Mouse (Mus musculus): ENCODE measurements around the gene Nyx. TPM values are rescaled to one million over a fixed set of nuclear protein-coding genes. Genes with fewer than 3 reads are reported as not detected.
A peak's percentile ranks its signal among the peaks of the same experiment; 100 is the strongest.

The Nyx gene
- polyA plus RNA-seq, 1 experiment from 2014 or later: 0.05 TPM

DNA sequence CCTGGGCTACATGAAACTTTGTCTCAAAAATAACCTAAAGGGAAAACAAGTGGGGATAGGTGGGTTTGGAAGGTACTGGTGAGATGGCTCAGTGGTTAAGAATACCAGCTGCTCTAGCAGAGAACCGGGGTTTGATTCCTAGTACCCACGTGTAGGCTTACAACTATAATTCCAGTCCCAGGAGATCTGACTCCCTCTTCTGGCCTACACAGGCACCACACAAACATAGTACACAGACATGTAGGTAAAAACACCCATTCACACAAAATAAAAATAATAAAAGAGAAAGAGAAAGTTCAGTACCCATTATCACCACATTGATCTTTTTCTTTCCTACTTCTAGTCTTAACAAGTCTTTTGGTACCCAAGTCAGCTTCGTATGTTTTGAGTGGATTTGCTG is 6.0 kb downstream of the Nyx start:
- H3K4me1 ChIP-seq: 0 out of 2 replicates have a peak, but pooled peaks cover 5% of the 10 kb centered on the region
- H3K27me3 ChIP-seq: 0 out of 2 replicates have a peak, but pooled peaks cover 4% of the 10 kb centered on the region
- 70% methylated on average over 3 of the region's 3 CpGs for WGBS
- H3K4me2 ChIP-seq: no peak overlapping the region
- H3K27ac ChIP-seq: no peak overlapping the region
- no peak overlapping the region for H3K9ac ChIP-seq
- H3K36me3 ChIP-seq: no peaks in the 10 kb centered on the region
- H3K9me3 ChIP-seq: no peaks in the 10 kb centered on the region
- no peak overlapping the region for H3K4me3 ChIP-seq
- no peak for ATAC-seq (ENCODE audit: borderline replicate concordance, extremely low read depth, low FRiP score, low TSS enrichment)

DNA sequence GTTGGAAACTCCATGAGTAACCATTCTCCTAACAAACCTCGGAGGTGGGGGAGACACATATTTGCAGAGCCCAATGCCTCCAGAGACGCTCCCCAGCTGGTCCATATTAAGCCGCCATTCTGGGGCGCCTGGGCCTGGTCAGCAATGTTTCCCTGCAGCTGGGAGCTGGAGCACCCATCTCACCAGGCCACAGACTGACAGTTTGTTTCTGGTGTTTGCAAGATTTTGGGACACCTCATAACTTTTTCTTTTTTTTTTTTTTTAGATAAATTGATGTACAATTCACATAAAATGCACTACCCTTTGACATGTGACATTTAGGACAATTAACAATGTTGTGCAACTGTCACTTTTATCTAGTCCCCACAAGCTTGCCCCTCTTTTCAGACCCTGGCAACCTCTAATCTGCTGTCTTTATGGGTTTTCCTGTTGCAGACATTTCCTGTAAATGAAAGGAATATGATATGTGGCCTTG is 6.9 kb downstream of the Nyx start:
- Histone ChIP-seq H3K27me3 (0 out of 2 replicates have a peak, but pooled peaks cover 2% of the 10 kb centered on the region), H3K36me3 (no peaks in the 10 kb centered on the region), H3K4me1 (0 out of 2 replicates have a peak, but pooled peaks cover 5% of the 10 kb centered on the region), H3K27ac (no peak overlapping the region), H3K4me3 (no peak overlapping the region), H3K4me2 (no peak overlapping the region), H3K9me3 (no peaks in the 10 kb centered on the region), H3K9ac (no peak overlapping the region)
- 32% methylated on average over 4 of the region's 4 CpGs for WGBS
- peak; percentile 31; the same call in 1 of the 2 replicates for ATAC-seq (ENCODE audit: borderline replicate concordance, extremely low read depth, low FRiP score, low TSS enrichment)

DNA sequence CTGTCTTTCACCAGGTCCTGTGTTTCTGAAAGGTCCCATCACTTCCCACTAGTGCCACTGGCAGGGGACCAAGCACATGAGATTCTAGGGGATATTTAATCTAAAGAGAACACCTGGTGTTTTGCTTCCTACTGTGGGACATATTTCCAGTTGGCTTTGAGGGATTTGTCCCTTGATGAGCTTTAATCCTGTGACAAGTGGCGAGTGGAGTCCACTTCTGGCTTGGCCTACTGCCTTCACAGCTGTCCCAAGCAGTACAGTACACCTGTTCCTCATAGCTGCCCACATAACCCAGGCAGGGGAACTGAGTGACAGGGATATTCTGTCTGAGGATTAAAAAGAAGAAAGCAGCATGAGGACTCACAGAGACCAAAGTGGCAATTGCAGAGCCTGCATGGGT is 9.5 kb downstream of the Nyx start:
- no peak overlapping the region for H3K4me2 ChIP-seq
- 44% methylated on average over 1 of the region's 1 CpGs for WGBS
- no peak overlapping the region for H3K27ac ChIP-seq
- no peak for ATAC-seq (ENCODE audit: borderline replicate concordance, extremely low read depth, low FRiP score, low TSS enrichment)
- H3K4me3 ChIP-seq: no peak overlapping the region
- H3K9ac ChIP-seq: no peak overlapping the region
- H3K27me3 ChIP-seq: peaks cover 4% of the 10 kb centered on the region; the same call in 1 of the 2 replicates
- no peaks in the 10 kb centered on the region for H3K36me3 ChIP-seq
- H3K9me3 ChIP-seq: no peaks in the 10 kb centered on the region
- H3K4me1 ChIP-seq: no peaks in the 10 kb centered on the region

DNA sequence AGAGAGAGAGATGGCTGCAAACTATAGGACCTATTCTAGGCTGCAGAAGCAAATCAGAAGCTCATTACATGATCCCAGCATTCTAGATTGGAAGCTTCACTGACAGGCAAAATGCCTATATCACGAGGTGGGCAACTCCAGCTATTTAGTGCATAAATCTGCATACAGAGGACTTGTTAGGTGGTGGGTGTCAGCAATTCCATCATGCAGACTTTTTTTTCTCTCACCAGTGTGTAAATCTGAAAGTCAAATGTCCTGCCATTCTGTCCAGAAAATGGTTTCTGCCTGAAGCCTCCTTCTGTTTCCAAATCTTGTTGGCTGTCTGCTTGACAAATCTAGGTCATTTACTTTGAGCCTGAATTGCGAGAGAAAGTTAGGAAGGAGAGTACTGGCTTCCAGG is 11.7 kb downstream of the Nyx start:
- 58% methylated on average over 2 of the region's 2 CpGs for WGBS
- no peak overlapping the region for H3K4me3 ChIP-seq
- H3K27ac ChIP-seq: no peak overlapping the region
- peaks cover 4% of the 10 kb centered on the region; the same call in 1 of the 2 replicates for H3K27me3 ChIP-seq
- H3K4me1 ChIP-seq: no peaks in the 10 kb centered on the region
- H3K9ac ChIP-seq: no peak overlapping the region
- H3K36me3 ChIP-seq: no peaks in the 10 kb centered on the region
- H3K4me2 ChIP-seq: no peak overlapping the region
- no peaks in the 10 kb centered on the region for H3K9me3 ChIP-seq
- no peak for ATAC-seq (ENCODE audit: borderline replicate concordance, extremely low read depth, low FRiP score, low TSS enrichment)

DNA sequence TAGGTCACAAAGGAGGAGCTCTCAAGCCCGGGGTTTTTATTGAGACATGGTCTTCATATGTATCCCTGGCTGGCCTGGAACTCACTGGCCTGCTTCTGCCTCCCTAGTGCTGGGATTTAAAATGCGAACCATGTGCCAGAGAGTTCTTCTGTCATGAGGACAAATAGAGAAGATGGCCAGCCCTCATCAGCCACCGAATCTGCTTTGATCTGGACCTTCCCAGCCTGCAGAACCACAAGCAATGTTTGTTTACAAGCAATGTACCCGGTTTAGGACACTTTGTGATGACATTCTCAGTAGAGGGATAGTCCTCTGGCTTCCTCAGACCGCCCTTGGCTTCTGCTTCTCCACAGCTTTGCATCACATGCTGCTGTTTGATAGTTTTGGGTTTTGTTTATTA is 12.4 kb downstream of the Nyx start:
- ATAC-seq (ENCODE audit: borderline replicate concordance, extremely low read depth, low FRiP score, low TSS enrichment): no peak
- 43% methylated on average over 5 of the region's 5 CpGs for WGBS
- H3K9ac ChIP-seq: no peak overlapping the region
- H3K4me3 ChIP-seq: no peak overlapping the region
- H3K27ac ChIP-seq: no peak overlapping the region
- H3K9me3 ChIP-seq: no peaks in the 10 kb centered on the region
- H3K27me3 ChIP-seq: peaks cover 7% of the 10 kb centered on the region; the same call in 1 of the 2 replicates
- no peaks in the 10 kb centered on the region for H3K36me3 ChIP-seq
- H3K4me2 ChIP-seq: no peak overlapping the region
- no peaks in the 10 kb centered on the region for H3K4me1 ChIP-seq

DNA sequence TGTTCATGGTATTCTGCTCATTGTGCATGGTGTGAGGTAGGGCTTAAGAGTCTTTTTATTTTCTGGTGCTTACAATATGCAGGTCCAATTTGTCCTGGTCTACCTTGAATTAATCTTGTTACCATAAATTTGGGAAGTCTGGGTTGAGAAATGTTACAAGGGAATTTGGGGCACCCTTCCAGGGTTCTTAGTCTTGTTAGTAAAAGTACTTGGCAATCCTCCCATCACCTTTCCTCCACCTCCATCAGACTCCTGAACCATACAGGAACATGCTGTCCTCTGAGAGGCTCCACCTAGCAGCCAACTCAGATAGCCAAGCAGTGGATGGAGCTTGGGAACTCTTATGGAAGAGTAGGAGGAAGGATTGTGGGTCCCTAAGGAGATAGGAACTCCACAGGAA is 13.7 kb downstream of the Nyx start:
- Histone ChIP-seq H3K27ac (no peak overlapping the region), H3K36me3 (no peaks in the 10 kb centered on the region), H3K4me1 (no peaks in the 10 kb centered on the region), H3K9me3 (no peaks in the 10 kb centered on the region), H3K4me2 (no peak overlapping the region), H3K27me3 (peaks cover 7% of the 10 kb centered on the region; the same call in 1 of the 2 replicates), H3K9ac (no peak overlapping the region), H3K4me3 (no peak overlapping the region)
- ATAC-seq (ENCODE audit: borderline replicate concordance, extremely low read depth, low FRiP score, low TSS enrichment): no peak

DNA sequence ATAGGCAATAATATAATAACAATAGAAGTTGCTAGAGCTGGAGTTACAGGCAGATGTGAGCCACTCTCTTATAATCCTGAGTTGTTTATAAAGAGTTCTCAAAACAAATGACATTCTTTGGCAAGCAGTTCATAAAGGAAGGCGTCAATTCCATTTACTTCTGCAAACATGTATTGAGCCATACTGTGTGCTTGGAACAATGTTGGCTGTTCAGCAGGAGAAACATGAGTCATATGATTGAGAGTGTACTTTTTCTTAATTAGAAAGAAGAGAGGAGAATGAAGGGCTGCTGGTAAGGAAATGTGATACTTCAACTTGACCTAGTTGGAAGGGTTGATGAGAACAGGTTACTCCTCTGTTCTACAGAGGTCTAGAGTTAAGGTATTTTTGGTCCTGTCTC is 16.7 kb downstream of the Nyx start:
- Histone ChIP-seq H3K9ac (no peak overlapping the region), H3K27ac (no peak overlapping the region), H3K36me3 (no peaks in the 10 kb centered on the region), H3K4me3 (no peak overlapping the region), H3K27me3 (peaks cover 11% of the 10 kb centered on the region; the same call in 1 of the 2 replicates), H3K9me3 (no peaks in the 10 kb centered on the region), H3K4me2 (no peak overlapping the region), H3K4me1 (no peaks in the 10 kb centered on the region)
- no peak for ATAC-seq (ENCODE audit: borderline replicate concordance, extremely low read depth, low FRiP score, low TSS enrichment)
- 39% methylated on average over 1 of the region's 1 CpGs for WGBS

DNA sequence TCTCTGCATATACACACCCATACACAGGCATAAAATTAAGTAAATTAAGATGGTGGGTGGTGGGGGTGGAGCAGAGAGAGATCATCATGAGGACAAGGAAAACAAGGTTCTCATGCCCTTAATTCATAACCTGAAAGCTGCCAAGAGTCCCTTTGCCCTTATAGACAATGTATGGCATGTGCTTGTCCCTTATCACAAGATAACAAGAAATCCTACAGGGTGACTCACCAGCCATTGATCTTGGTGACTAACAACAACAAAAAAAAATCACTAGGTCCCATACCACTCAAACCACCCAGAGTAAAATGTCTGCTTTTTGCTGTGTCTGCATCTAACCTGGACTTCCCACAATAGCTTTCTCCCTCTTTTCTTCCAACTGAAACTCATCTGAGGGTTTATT is 18.5 kb downstream of the Nyx start:
- Histone ChIP-seq H3K27ac (no peak overlapping the region), H3K27me3 (peaks cover 8% of the 10 kb centered on the region; the same call in 1 of the 2 replicates), H3K36me3 (no peaks in the 10 kb centered on the region), H3K9me3 (no peaks in the 10 kb centered on the region), H3K4me1 (no peaks in the 10 kb centered on the region), H3K4me3 (no peak overlapping the region), H3K4me2 (no peak overlapping the region), H3K9ac (no peak overlapping the region)
- no peak for ATAC-seq (ENCODE audit: borderline replicate concordance, extremely low read depth, low FRiP score, low TSS enrichment)

DNA sequence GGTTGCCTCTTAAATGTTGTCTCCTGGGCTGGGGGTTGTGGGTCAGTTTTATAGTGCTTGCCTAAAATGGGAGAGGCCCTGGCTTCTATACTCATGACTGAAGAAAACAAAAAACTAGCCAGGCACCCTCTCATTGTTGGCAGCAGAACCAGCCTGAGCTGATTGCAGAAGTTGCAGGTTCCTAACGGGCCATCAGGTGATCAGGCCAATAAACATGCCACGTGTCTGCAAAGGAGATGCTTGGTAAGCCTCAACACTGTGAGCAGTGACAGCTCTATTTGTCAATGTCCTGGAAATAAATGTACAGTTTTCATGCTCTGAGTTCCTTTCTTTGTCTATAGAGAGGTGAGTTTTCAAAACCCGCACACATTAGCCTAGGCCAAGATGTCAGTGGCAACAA is 23.1 kb downstream of the Nyx start:
- Histone ChIP-seq H3K9me3 (no peaks in the 10 kb centered on the region), H3K9ac (no peak overlapping the region), H3K4me1 (no peaks in the 10 kb centered on the region), H3K36me3 (no peaks in the 10 kb centered on the region), H3K4me2 (no peak overlapping the region), H3K27ac (no peak overlapping the region), H3K4me3 (no peak overlapping the region), H3K27me3 (peaks cover 8% of the 10 kb centered on the region; the same call in 1 of the 2 replicates)
- ATAC-seq (ENCODE audit: borderline replicate concordance, extremely low read depth, low FRiP score, low TSS enrichment): no peak
- WGBS: 74% methylated on average over 3 of the region's 3 CpGs

DNA sequence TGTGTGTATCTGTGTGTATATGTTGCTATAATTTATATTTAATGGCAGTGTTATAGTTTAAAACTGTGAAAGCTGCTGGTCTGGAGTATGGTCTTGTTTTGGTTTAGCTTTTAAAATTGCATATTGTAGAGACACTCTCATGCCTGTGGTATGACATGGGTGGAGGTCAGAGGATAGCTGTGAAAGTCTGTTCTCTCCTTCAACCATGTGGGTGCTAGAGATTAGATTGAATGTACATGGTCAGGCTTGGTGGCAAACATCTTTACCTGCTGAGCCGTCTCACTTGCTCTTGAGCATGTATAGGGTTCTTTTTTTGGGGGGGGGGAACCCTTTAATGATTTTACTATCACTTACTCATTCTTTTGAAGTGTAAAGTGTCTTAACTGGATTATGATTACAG is 23.9 kb downstream of the Nyx start:
- Histone ChIP-seq H3K9ac (no peak overlapping the region), H3K9me3 (no peaks in the 10 kb centered on the region), H3K36me3 (no peaks in the 10 kb centered on the region), H3K27me3 (peaks cover 8% of the 10 kb centered on the region; the same call in 1 of the 2 replicates), H3K4me3 (no peak overlapping the region), H3K4me1 (no peaks in the 10 kb centered on the region), H3K27ac (no peak overlapping the region), H3K4me2 (no peak overlapping the region)
- no peak for ATAC-seq (ENCODE audit: borderline replicate concordance, extremely low read depth, low FRiP score, low TSS enrichment)
- 79% methylated on average over 1 of the region's 1 CpGs for WGBS

DNA sequence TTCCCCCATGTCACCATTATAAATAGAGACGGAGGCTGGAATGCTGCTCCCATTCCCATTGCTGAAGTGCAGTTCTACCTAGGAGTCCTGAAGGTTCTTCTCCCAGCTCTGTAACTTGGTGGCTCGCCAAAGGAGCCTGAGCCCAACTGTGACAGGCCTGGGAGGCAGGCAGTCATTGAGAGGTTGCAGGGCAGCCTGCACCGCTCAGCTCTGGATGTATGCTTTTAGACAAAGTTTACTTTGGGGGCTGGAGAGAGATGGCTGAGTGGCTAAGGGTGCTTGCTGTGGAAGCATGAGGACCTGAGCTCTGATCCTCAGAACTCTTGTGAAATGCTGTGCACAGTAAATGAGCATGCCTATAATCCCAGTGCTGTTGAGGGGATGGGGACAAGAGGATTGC is 25.0 kb downstream of the Nyx start:
- Histone ChIP-seq H3K9me3 (no peaks in the 10 kb centered on the region), H3K4me1 (no peaks in the 10 kb centered on the region), H3K27me3 (peaks cover 8% of the 10 kb centered on the region; the same call in 1 of the 2 replicates), H3K4me3 (no peak overlapping the region), H3K9ac (no peak overlapping the region), H3K36me3 (no peaks in the 10 kb centered on the region), H3K27ac (no peak overlapping the region), H3K4me2 (no peak overlapping the region)
- WGBS: 44% methylated on average over 3 of the region's 3 CpGs
- peak; percentile 76 for ATAC-seq (ENCODE audit: borderline replicate concordance, extremely low read depth, low FRiP score, low TSS enrichment)

DNA sequence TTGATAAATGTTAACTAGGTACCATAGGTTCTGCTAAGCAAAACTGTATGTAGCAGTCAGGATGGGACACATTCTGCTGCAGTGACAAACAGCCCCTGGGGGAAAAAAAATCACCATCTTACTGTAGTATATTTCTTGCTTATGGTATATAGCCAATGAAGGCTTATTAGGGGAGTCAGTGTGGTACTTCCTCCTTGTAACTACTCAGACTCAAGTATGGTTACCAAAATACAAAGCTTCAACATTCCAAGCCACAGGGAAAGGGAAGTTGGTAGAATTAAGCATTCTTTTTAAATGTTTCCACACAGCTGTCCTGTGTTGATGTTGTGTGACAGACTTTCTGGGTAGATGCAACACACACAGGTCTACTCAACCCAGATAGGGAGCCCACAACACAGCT is 27.0 kb downstream of the Nyx start:
- Histone ChIP-seq H3K27me3 (peaks cover 3% of the 10 kb centered on the region; the same call in 1 of the 2 replicates), H3K9ac (no peak overlapping the region), H3K4me1 (no peaks in the 10 kb centered on the region), H3K4me2 (no peak overlapping the region), H3K36me3 (no peaks in the 10 kb centered on the region), H3K4me3 (no peak overlapping the region), H3K9me3 (no peaks in the 10 kb centered on the region), H3K27ac (no peak overlapping the region)
- ATAC-seq (ENCODE audit: borderline replicate concordance, extremely low read depth, low FRiP score, low TSS enrichment): no peak
